Mouse (Mus musculus): Measurements from ENCODE around the gene Acer1. TPM values are rescaled to one million over a fixed set of nuclear protein-coding genes. Genes with fewer than 3 reads are reported as not detected.

The Acer1 gene
- total RNA-seq, 2 experiments from 2014 or later = 0.17 to 0.28 TPM

GRCm38 (mm10) chr17:56989467-56990114 lies 7.7 kb upstream of the Acer1 start:
- peak in 1 of 2 experiments; percentile 58 for DNase-seq (ENCODE audit: low spot score in 2 of 2)

GRCm38 (mm10) chr17:56988921-56989430 lies 7.0 kb upstream of the Acer1 start:
- DNase-seq (ENCODE audit: low spot score in 2 of 2) = no peak

GRCm38 (mm10) chr17:56988441-56988840 lies 6.5 kb upstream of the Acer1 start:
- no peak for DNase-seq (ENCODE audit: low spot score in 2 of 2)

GRCm38 (mm10) chr17:56986105-56986805 lies 4.3 kb upstream of the Acer1 start:
- DNase-seq (ENCODE audit: low spot score in 2 of 2) = no peak

- DNase-seq (ENCODE audit: low spot score in 2 of 2) = no peak
Measured at GRCm38 (mm10) chr17:56985656-56986055, 3.7 kb upstream of the Acer1 start.

- no peak for DNase-seq (ENCODE audit: low spot score in 2 of 2)
Measured at GRCm38 (mm10) chr17:56984886-56985285, 3.0 kb upstream of the Acer1 start.

- DNase-seq (ENCODE audit: low spot score in 2 of 2) = no peak
Measured at GRCm38 (mm10) chr17:56981049-56981448, 877 bp downstream of the Acer1 start.

- no peak for DNase-seq (ENCODE audit: low spot score in 2 of 2)
Measured at GRCm38 (mm10) chr17:56979524-56979923, 2.4 kb downstream of the Acer1 start.

- DNase-seq (ENCODE audit: low spot score in 2 of 2) = no peak
Measured at GRCm38 (mm10) chr17:56976531-56977390, 5.2 kb downstream of the Acer1 start.

- DNase-seq (ENCODE audit: low spot score in 2 of 2) = no peak
Measured at GRCm38 (mm10) chr17:56975391-56975790, 6.5 kb downstream of the Acer1 start.

GRCm38 (mm10) chr17:56974708-56975240 lies 7.2 kb downstream of the Acer1 start:
- DNase-seq (ENCODE audit: low spot score in 2 of 2) = no peak

- DNase-seq (ENCODE audit: low spot score in 2 of 2) = no peak
Measured at GRCm38 (mm10) chr17:56973956-56974707, 7.8 kb downstream of the Acer1 start.

- no peak for DNase-seq (ENCODE audit: low spot score in 2 of 2)
Measured at GRCm38 (mm10) chr17:56970081-56970480, 11.8 kb downstream of the Acer1 start.

GRCm38 (mm10) chr17:56969321-56969720 lies 12.6 kb downstream of the Acer1 start:
- no peak for DNase-seq (ENCODE audit: low spot score in 2 of 2)

GRCm38 (mm10) chr17:56963646-56964045 lies 18.3 kb downstream of the Acer1 start:
- DNase-seq (ENCODE audit: low spot score in 2 of 2) = no peak

- DNase-seq (ENCODE audit: low spot score in 2 of 2) = no peak
Measured at GRCm38 (mm10) chr17:56962642-56963405, 19.1 kb downstream of the Acer1 start.

- DNase-seq (ENCODE audit: low spot score in 2 of 2) = no peak
Measured at GRCm38 (mm10) chr17:56961880-56962279, 20.0 kb downstream of the Acer1 start.

GRCm38 (mm10) chr17:56958667-56959066 lies 23.3 kb downstream of the Acer1 start:
- no peak for DNase-seq (ENCODE audit: low spot score in 2 of 2)

GRCm38 (mm10) chr17:56957763-56958429 lies 24.0 kb downstream of the Acer1 start:
- no peak for DNase-seq (ENCODE audit: low spot score in 2 of 2)

Measured in adrenal gland, postnatal 4 days (tissue).